Mouse (Mus musculus): ENCODE data around the gene Sema4f. TPM values are rescaled to one million over a fixed set of nuclear protein-coding genes. Genes with fewer than 3 reads are reported as not detected.

Gene Sema4f
- total RNA-seq, 2 experiments from 2014 or later = 2.0 to 3.5 TPM

DNA sequence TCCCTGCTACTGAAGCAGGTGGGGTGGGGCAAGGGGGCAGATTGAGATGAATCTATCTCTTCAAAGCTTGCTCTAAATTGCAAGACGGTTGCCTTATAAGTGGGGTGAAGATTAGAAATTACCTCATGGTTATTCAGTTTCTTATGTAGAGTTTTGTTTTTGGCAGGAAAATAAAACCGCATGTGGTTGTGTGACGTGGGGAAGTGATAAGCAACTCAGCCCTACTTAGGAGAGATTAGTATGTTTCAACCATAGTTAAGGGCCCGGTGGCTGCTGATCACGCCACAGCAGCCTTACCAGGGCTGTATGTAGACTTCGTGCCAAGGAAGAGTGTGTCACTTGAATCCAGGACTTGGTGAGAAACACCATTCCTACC is 67.2 kb downstream of the Sema4f start:
- DNase-seq (ENCODE audit: low spot score in 2 of 2) = no peak

DNA sequence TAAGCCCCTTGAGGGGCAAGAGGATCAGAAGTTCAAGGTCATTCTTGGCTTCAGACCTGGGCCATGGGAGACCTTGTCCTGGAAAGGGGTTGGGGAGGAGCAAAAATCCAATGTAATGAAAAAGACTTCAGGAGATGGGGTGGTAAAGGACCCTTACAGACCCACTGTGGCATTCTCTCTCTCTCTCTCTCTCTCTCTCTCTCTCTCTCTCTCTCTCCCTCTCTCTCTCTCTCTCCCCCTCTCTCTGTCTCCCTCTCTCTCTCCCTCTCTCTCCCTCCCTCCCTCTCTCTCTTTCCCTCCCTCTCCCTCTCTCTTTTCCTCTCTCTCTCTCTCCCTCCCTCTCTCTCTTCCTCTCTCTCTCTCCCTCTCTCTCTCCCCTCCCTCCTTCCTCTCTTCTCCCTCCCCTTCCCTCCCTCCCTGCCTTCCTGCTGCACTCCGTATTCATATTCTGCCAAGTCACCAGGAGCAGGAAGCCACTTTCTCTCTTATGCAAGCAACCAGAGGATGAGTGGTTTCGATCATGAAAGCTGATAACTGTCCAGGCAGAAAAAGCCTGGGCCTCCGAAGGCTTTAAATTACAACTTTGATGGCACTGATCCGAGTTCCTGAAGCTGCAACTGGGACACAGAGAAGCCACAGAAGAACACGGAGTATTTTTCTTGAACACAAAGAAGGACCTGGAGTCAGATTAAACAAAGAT is 67.8 kb downstream of the Sema4f start:
- DNase-seq (ENCODE audit: low spot score in 2 of 2) = no peak

DNA sequence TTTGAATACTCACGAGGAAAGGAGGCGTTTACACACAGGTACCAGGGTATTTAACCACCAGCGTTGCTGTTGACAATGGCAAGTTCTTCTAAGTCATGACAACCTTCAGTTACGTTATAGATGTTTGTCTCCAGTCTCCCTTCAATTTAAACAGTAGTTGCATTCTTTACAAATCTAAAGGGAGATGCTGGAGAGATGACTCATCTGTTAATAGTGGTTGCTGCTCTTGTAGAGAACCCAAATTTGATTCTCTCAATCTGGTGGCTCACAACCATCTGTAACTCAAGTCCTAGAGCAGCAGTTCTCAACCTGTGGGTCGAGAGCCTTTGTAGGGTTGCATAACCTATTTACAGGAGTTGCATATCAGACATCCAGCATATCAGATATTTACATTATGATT is 71.1 kb downstream of the Sema4f start:
- no peak for DNase-seq (ENCODE audit: low spot score in 2 of 2)

DNA sequence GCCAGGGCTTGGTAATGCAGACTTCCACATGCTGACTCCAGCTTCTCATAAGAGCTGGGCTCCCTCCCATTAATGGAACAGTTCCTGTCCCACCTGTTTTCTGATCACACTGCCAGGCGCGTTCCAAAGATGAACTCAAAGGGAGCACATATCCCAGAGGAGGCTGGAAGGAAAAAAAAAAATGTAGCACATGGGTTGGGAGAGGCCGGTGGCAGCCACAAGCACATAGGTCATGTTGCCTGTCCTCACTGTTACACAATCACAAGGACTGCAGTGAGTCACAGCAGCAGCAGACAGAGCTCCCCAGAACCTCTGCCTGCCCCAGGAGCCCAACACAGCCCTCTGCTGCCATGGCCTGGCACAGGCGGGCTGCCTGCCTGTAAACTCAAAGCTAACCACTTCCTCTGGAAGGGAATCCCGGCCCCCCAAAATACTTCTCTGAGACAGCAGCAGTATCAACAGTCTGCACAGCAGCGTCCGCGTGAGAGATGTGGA is 76.1 kb downstream of the Sema4f start:
- DNase-seq (ENCODE audit: low spot score in 2 of 2) = peak in 1 of 2 experiments; percentile 34

DNA sequence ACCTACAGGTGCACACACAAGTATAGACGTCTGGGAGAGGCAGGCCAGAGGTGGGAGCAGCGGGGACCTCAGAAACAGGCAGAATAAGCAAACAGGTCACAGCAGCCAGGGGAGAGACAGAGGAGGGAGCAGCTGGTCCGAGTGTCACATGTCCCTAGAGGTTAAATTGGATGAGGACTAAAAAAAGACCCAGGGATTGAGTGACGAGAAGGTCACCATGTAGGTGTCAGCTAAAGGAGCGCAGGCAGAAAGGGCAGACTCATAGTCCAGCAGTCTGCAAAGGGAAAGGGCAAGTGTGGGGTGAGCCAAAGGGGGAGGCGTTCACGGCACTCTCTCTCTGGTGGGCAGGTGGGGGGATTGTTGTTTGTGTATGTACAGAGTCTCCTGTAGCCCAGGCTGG is 77.1 kb downstream of the Sema4f start:
- no peak for DNase-seq (ENCODE audit: low spot score in 2 of 2)

DNA sequence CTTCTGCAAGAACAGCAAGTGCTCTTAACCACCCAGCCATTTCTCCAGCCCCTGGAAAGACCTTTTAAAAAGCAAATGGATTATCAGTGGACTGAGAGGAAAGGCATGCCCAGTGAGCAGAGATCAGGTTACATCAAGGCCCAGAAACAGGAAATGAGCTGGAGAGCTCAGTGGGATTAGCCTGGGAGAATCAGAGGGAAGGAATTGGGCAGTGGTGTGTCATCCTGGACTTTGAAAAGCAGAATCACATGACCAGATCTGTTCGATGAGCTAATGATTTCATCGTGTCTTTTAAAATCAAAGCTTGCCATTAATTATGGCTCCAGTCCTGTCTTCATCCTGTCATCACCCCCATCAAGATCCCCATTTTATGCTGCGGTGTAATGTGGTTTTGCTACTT is 77.5 kb downstream of the Sema4f start:
- DNase-seq (ENCODE audit: low spot score in 2 of 2) = no peak

Other genes with a start within 250 kb of the Sema4f start
- gene Pole4, start 234.4 kb downstream of the Sema4f start, total RNA-seq (2021) = 10 to 100 TPM; 40.0 to 41.0 TPM
- gene Hk2, start 165.3 kb downstream of the Sema4f start, total RNA-seq (2021) = 10 to 100 TPM; 16.3 to 19.8 TPM
- gene M1ap, start 7.1 kb upstream of the Sema4f start, total RNA-seq (2021) = under 1 TPM in 1 of 2 experiments, not detected in 1; 0.14 TPM
- gene Dok1, start 93.7 kb upstream of the Sema4f start, total RNA-seq (2021) = 10 to 100 TPM; 16.1 to 16.2 TPM
- gene Loxl3, start 94.4 kb upstream of the Sema4f start, total RNA-seq (2021) = 1 to 10 TPM; 6.2 to 9.4 TPM
- gene Aup1, start 114.8 kb upstream of the Sema4f start, total RNA-seq (2021) = 100 to 1,000 TPM; 170 to 175 TPM
- 10 to 100 TPM; 63.3 to 68.5 TPM for gene Htra2, start 115.5 kb upstream of the Sema4f start, total RNA-seq (2021)
- gene Dqx1, start 118.1 kb upstream of the Sema4f start, total RNA-seq (2021) = 1 to 10 TPM; 4.1 to 4.4 TPM
- gene Tlx2, start 130.5 kb upstream of the Sema4f start, total RNA-seq (2021) = 10 to 100 TPM; 24.0 to 30.0 TPM
- 10 to 100 TPM; 69.2 to 79.1 TPM for gene Pcgf1, start 138.1 kb upstream of the Sema4f start, total RNA-seq (2021)
- gene Lbx2, start 146.6 kb upstream of the Sema4f start, total RNA-seq (2021) = 10 to 100 TPM; 18.6 to 22.4 TPM
- 10 to 100 TPM; 10.0 to 15.7 TPM for gene Ccdc142, start 161.8 kb upstream of the Sema4f start, total RNA-seq (2021)
- 10 to 100 TPM; 10.6 to 11.4 TPM for gene Gm42688, start 161.8 kb upstream of the Sema4f start, total RNA-seq (2021)
- 10 to 100 TPM; 77.6 to 82.6 TPM for gene Mrpl53, start 169.3 kb upstream of the Sema4f start, total RNA-seq (2021)
- 10 to 100 TPM; 60.1 to 64.3 TPM for gene Mogs, start 175.7 kb upstream of the Sema4f start, total RNA-seq (2021)
- 10 to 100 TPM; 84.5 to 86.4 TPM for gene Wbp1, start 181.8 kb upstream of the Sema4f start, total RNA-seq (2021)
- 10 to 100 TPM; 29.0 to 31.7 TPM for gene Ino80b, start 185.7 kb upstream of the Sema4f start, total RNA-seq (2021)
- gene Rtkn, start 195.7 kb upstream of the Sema4f start, total RNA-seq (2021) = 10 to 100 TPM; 36.8 to 40.3 TPM
- 1 to 10 TPM; 3.5 to 3.6 TPM for gene Wdr54, start 216.6 kb upstream of the Sema4f start, total RNA-seq (2021)
- under 1 TPM; 0.40 to 0.53 TPM for gene 1700003E16Rik, start 216.6 kb upstream of the Sema4f start, total RNA-seq (2021)
- gene Dctn1, start 226.2 kb upstream of the Sema4f start, total RNA-seq (2021) = 100 to 1,000 TPM; 156 to 176 TPM